Mouse (Mus musculus) embryo, embryonic 11.5 days (tissue): ENCODE results near the gene Podxl2.
A peak's percentile ranks its signal among the peaks of the same experiment; 100 is the strongest.

ENCODE experiments used
- DNase-seq: peaks from one replicate; pipeline ENCODE4 v3.0.0-alpha.2; 2012; ENCODE audit warnings: low read depth, low spot score

The Podxl2 gene

DNA sequence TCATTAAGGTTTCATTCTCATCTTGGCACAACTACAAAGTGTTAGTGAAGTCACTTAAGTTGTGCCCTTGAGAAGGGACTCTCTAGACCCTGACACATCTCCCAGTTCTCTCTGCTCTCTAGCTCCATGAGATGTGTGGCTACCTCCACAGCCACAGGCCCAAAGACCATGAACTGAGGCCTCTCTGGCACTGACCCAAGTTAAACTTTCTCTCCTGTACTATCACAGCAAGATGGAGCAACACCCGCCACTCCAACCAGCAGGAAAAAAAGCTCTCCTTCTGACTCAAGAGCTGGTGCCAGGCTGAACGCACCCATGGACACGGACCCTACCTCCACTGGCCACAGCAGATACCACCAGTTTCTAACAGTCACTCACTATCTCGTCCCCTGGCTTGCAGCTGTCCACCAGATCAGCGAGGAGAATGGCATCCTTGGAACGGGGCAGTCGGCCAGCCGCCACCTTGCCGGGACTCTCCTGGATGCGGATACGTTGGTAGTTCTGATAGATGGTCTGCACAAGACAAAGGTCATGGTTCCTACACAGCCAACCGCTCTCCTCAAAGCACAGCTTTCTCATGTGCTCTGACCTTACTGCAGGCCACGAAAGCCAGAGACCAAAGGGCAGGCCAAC is 14.7 kb upstream of the Podxl2 start:
- DNase-seq: no peak

DNA sequence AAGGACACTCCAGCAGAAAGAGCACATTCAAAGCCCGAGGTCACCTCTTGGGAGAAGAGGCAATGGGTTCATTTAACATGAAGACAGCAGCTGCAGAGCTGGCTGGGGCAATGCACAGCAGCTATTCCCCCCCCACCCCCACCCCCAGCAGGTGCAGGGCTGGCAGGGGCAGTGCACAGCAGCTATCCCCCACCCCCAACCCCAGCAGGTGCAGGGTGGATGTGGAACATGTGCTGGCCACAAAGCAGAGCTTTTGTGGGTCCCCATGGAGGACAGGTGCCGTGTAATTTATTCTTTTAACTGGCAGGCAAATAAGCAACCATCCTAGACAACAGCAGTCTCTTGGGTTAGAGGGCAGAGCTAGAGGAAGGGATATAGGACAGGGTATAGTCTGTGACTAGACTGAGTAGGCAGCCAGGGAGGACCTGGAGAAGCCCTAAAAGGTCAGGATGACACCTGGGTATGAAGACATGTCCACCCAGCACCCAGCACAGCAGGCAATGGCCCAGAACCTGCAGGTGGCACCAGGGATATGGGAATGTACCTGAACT is 11.6 kb upstream of the Podxl2 start:
- no peak for DNase-seq

DNA sequence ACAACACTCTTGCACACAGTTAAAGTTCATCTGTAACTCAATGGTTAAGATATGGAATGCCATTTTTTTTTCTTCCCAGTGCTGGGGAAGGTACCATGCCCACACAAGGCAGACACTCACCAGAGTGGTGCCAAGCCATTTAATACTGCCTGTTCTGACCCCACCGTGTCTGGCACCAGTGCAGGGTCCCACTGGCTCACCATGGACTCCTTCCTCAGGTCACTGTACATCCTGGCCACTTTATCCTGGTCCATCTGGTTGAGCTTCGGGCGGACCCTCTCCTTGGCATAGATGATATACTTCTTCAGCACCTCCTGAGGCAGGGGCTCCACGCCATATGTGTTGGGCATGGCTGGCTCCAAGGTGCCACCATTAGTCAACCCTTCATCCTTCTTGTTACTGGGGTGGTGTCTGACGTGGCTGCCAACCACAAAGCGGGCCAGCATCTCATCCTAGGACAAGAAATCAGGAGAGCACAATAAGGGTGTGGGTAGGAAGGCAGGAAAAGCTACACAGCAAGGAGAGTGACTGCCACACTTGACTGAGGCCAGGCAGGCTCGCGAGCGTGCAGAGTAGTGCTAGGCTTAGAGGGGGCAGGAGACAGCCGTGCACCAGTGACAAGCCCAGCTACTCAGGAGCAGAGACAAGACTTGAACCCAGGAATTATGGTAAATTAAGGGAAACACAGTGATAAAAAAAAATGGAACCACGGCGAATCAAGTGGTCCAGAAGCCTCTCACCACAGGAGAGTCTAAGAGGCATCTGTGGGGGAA is 11.0 kb upstream of the Podxl2 start:
- no peak for DNase-seq

DNA sequence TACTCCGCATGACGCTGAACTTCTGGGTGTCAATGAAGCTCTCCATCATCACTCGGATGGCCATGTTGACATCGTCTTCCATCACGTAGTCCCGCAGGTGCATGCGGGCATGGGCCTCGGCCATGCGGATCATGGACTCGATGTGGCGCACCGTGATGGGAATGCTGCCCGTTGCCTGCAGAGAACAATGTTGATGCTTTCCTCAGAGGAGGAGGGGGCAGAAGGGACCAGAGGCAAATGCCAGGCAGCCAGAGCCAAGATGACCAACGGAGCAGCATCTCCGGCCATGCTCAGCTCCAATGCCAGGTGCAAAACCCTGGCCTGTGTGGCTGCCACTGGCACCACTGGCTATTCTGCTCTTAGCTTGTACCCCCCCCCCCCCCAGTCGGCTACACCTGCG is 9.8 kb upstream of the Podxl2 start:
- DNase-seq: no peak

DNA sequence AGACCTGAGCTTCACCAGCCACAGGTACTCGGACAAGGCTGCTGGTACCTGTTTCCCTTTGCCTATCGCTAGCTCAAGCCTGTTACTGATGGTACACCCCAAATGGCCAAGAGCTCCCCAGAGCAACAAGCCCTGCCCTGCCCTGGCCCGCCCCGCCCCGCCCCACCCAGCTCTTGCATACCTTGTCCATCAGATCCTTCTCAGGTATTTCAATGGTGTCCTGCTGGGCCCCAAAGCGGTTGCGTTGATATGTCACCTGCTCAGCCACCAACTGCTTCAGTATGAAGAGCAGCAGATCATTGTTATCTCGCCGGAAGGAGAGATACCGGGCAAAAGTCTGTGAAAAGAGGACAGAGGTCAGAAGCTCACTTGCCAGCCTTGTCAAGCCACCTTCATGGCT is 9.4 kb upstream of the Podxl2 start:
- no peak for DNase-seq

DNA sequence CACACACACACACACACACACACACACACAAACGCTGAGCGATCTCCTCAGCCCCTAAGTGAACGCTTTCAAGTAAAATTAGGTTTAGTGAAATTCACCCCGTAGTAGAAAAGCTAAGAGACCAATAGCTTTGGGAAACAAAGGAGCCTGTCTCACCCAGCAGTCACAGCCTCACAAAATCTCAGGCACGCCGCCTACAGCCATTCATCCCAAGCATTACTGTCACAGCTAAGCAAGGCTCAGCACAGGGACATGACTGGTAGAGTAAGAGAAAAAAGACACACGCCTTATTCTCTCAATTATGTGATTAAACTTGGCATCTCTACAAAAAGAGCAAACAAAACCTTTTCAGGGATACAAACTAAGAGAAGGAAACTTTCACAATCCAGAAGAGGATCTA is 6.5 kb upstream of the Podxl2 start:
- DNase-seq: no peak

DNA sequence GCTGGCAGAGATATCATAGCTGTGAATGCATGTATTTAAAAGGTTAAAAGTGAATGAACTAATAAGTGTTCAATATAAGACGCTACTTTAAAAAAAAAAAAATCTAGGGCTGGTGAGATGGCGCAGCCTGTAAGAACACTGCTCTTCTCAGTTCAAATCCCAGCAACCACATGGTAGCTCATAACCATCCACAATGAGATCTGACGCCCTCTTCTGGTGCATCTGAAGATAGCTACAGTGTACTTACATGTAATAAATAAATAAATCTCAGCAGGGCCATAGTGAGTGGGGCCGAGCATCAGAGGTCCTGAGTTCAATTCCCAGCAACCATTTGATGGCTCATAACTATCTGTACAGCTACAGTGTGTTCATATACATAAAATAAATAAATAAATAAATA is 4.6 kb upstream of the Podxl2 start:
- no peak for DNase-seq

DNA sequence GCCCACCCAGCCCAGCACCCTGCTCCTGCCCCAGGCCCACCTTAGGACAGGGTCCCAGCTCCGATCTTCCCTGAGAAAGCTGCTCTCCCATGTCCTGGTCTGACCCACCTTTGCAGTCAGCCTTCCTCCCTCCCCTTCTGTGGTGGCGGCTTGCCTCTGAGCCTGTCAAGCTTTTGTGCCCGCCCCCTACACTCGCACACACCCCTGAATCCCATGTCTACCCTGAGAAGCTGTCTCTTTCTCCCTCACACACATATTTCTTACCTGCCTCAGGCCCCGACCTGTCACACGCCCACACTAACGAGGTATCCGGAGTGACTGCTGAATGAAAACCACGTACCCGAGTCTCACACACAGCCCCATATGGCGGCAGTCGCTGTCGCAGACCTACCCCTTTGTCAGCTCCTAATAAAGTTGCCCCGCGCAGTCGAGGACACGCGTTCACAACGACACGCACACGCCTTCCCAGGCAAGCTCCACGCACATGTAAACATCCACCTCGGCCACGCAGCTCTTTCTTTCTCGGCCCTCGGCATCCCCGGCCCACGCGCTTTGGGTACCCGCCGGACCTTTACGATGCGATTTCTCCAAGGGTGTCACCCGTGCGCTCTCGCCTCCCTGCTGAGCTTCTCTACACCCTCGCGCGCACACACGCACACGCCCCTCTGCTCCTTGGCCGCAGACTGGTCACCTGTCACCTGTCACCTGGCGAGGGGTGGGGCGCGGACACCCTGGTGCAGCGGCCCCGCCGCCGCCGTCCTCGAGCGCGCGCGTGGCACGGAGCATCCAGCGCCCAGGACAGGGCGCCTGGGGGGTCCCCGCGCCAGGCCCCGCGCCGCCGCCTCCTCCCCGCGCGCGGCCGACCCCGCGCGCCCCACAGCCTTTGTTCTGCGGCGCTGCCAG is 628 bp downstream of the Podxl2 start:
- no peak for DNase-seq

DNA sequence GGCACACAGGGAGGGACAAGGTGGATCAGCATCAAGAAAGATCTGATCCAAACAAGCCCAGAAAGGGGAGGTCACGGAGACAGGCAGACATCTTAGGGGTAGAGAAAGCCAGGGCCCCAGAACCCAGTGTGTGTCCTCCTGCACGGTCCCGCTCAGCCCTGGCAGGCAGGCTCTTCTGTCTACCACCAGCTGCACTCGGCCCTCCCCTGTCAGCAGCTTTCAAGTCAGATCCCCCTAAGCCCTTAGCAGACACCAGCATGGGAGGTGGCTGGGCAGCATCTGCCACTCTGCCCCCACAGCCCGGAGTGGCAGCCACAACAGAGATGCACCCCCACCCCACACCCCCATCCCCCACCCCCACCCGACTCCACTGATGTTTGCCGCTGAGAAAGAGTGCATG is 2.0 kb downstream of the Podxl2 start:
- DNase-seq: no peak

DNA sequence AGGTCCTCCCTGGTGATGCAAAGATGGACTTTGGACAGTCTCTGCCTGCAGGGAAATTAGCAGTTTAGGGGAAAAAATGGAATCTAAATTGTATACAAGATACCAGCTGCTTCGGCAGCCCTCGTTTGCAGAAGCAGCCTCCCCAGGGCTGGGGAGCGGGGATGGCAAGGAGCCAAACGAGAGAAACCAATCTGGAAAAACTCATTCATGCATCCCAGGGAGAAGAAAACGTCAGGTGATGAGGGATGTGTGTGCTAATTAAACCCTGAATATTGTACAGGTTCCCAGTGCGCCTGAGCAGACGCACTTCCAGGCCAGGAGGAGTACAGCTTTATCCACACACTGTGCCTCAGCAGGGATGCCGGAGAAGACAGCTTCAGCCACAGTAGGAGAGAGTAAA is 3.3 kb downstream of the Podxl2 start:
- no peak for DNase-seq

DNA sequence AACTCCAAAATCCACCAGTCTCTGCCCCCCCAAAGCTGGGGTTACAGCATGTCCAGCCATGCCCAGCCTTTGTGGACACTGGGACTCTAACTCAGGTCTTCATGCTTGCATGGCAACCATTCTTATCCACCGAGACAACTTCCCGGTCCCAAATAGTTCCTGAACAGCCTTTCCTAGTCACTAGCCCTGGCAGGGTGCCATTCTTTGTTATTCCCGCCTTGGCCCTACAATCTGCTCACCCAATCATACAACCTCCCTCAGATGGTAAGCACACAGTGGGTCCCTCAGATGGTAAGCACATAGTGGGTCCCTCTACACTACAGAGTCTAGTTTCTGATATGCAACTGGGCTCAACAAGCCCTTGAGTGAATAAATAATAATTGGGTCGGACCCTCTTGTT is 4.2 kb downstream of the Podxl2 start:
- no peak for DNase-seq

DNA sequence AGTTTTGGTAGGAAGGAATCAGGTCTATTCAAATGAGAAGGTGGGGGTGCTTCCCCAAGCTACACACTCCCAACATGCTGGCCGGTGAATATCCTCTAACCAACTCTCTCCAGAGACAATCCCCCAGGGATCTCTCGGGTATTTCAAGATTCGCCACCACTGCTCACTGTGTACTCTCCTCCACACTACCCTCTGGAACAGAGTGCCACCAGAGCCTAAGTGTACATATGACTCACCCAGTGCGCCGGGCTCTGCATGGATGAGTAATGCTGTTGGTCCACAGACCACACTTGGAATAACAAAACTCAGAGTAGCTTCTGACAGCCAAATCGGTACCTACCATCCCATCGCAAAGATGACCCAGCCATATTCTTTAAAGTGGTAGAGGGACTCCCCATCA is 5.4 kb downstream of the Podxl2 start:
- DNase-seq: no peak

DNA sequence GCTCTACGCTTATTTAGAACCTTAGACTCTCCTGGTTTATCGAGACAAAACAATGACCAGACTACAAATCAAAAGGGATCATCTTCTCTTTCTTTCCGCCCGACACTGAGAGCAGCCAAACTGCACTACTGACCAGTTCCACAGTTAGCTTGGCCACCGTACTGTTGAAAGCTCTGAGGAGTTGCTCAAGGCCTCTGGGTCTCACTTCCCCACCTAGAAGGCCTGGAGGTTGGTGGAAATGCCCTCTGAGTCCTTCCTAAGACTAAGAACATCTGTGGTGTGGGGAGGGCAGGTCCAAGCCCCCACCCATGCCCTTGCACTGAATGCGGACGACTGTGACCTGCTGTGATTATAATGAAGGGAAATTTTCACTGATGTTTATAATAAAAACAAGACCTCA is 9.1 kb downstream of the Podxl2 start:
- no peak for DNase-seq

DNA sequence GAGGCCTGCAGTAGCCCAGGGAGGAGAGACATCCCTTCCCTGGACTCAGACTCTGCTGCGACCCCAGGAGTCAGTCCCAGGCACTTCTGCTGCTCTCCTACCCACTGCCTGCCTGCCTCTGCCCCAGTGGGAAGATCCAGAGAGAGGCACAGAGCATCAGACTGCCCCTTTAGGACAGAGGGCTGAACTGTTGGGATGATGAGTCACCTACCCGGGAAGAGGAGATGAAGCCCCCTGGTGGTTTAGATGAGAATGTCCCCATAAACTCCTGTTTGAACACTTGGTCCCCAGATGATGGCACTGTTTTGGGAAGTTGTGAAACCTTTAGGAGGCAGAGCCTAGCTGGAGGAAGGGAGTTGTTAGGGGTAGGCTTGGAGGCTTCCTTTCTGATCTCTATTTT is 13.9 kb downstream of the Podxl2 start:
- DNase-seq: no peak

DNA sequence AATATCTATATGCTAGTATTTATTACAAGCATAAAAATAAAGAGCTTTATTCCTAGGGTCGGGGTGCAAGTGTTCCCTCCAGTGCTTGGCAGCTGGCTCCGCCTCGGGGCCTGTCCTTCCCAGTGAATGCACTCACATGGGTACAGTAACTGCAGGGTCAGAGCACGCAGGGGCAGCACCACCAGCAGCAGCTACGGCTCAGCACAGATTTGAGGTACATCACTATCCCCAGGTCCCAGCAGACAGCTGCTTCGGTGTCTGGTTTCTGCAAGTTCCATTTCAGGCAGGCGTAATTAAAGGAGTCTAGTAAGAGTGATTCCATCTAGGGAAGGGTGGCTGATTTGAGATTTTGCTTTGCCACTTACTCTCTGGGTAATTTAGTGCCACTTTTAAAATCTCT is 16.5 kb downstream of the Podxl2 start:
- DNase-seq: no peak

DNA sequence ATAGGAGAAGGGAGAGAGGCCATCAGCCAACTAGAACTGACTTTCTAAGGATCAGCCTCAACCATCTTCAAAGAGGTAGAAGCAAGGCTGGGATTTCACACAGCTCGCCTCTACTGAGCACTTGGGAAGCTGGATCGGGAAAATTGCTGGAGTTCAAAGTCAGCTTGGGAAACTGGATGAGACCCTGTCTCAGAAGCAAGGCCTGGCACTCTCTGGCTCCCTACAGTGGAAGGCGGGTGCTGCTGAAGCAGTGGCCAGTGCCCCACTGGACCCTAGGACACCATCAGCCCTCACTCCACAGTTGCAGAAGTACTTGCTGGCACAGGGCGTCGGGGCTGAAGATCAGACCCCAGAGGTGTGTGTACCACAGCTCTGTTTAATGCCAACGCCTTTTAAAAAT is 17.0 kb downstream of the Podxl2 start:
- DNase-seq: no peak

DNA sequence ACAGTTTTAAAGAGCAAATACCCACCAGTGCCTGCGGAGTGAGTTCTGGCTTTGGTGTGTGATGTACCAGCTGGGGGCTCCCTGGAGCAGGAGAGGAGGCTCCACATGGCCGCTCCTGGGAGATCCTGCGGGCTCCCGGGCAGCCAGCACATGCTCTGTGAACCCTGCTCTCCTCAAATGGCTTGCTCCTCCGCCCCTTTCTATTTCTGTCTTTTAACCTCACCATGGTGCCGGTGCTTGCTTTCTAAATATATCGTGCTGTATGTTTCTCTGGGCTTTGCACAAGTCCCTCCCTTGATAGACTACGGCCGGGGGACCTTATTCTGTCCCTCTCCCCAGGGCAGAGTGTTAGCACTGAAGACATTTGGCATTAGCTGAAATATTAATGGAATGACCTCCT is 17.6 kb downstream of the Podxl2 start:
- no peak for DNase-seq

DNA sequence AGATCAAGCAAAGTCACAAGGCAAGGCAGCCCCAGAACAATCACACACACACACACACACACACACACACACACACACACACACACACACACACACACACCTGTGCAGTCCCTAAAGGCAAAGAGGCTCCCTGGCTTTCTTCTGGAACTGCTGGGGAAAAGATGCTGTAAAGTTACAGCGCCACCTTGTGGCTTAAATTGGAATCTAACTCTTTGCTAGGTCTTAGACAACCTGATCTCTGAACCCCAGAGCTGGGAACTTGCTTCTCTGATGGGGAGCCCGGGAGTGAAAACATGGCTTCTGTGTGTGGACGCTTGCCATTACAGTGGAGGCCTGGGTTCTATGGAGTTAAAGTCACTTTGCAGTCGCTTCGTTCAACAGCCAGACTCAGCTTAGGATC is 19.2 kb downstream of the Podxl2 start:
- peak; percentile 67 for DNase-seq

DNA sequence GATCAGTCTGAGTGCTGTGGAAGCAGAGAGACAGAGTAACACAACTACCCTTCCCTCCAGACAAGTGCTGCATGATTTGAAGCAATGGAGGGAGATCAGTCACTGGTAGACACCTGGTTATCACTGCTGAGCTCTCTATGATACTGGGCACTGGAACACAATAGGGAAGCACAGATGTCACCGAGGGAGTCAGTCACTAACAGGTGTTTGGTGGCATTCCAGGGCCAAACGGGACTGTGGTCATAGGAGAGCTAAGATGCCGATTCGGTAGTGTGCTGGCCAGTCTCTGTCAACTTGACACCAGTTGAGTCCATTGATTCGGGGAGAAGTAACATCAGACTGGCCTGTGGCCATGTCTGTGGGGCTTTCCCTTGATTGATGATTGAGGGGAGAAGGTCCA is 20.3 kb downstream of the Podxl2 start:
- DNase-seq: no peak

DNA sequence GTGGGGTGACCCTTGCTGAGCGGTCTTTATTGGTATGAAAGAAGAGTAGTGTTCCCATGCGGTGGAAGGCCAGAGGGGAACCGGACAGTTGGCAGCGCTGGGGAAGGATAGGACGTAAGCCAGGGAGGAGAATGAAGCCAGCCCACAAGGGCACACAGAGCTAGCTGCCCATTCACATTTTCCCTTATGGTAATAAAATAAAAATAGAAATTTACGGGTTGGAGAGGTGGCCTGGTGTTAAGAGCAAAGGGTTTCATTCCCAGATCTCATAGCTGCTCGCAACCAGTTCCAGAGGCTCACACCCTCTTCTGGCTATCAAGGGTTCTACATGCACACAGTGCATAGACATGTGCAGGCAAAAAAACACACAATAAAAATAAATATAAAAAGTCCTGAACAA is 24.8 kb downstream of the Podxl2 start:
- DNase-seq: no peak

DNA sequence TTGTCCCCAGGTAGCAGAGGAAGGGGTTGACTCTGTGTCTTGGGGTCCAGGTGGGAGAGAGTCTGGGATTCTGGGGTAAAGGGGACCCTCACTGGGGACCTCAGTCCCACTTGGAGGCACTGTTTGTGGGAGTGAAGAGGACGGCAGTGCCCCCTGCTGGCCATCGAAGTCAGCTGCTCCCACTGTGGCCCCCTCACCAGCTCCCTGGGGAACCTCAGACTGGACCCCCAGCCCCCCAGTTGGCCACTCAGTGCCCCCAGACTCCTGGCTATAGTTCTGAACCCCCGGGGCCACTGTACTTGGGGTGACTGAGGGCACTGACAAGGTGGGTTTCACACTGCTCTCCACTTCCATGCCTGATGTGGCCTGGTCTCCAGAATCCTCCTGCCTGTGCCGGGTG is 25.6 kb downstream of the Podxl2 start:
- DNase-seq: no peak

DNA sequence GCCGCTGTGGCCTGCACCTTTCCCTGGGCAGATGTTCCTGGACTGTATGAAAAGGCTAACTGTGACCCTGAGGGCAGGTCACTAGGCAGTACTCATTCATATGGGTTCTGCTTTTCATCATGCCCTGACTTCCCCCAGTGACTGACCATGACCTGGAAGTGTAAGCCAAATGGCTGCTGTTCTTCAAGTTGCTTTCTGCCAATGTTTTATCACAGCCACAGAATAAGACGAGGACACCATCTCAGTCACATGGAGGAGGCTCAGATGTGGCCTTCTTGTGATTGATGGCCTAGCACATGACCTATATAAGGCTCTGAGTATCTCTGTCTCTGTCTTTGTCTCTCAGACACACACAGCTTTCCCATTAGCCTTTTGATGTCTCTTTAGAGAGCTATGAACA is 27.3 kb downstream of the Podxl2 start:
- no peak for DNase-seq
